Mouse (Mus musculus) left cerebral cortex, adult 9 months (tissue): ENCODE measurements at regions not wholly inside any gene's neighbourhood (a gene's known extent, or its start where the extent isn't known, plus 50 kb on each side); places are given as distances from the start of the nearest gene placed in this dataset.

Experiments
- DNase-seq, 2 experiments: peaks; one replicate each; pipeline ENCODE4 v3.0.0; 2022; ENCODE audit warnings: low spot score in 2 of 2

DNA sequence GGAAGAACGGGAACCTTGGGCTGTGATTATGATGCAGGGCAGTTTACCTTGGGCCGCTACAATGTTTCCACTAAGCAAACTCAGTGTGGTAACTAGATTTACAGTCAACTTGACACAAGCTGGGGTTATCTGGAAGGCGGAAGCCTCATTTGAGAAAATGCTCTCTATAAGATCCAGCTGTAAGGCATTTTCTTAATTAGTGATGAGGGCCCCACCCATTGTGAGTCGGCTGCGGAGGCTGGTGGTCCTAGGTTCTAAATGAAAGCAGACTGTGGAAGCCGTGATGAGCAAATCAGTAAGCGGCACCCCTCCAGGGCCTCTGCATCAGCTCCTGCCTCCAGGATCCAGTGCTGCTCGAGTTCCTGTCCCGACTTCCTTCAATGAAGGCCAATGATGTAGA, 183.4 kb downstream of the Ly86 start:
- DNase-seq: no peak

DNA sequence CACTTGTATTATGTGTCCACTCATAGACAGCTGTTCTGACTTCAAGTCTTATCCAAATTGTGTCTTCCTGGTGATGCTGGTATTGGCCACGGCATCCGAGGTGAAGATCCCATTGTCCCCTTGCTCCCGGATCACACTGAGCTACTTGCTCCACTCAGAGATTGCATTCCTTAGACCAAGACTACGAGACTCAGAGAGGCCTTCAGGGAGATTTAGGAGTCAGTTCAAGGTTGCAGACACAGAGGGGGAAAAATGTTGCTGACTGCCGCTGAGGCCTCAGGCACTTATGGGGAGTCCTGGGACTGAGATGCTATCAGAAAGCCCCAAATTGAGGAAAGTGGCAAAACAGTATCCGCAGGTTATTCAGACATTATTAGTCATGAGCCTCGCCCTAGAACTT, 183.9 kb downstream of the Ly86 start:
- DNase-seq: no peak

DNA sequence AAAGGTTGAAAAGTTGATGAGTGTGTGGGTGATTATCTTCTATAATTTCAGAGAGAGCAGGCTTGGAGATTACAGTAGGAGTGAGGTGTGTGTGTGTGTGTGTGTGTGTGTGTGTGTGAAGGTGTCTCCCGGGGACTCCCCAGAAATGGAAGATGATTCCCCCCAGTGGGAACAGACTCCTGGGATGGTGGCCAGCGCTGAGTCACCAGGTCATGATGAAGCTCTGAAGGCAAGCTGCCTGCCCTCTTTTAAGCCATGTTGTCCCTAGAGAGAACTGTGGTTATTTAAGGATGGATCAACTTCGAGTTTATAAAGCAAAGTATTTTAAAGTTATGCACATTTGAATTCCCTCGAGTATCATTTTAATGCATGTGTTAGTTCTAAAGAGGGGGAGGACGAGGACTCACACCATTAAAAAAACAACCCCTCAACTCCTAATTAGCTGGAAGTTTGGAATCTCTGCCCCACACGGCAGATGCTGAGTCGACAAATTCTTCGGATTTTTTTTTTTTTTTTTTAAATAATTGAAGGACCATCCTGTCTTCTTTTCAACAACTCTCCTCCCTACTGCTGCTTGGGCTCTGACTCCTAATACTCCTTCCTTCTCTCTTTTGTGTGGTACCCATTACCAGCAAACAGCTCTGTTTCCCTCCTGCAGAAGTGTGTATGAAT, 186.6 kb downstream of the Ly86 start:
- DNase-seq: no peak

DNA sequence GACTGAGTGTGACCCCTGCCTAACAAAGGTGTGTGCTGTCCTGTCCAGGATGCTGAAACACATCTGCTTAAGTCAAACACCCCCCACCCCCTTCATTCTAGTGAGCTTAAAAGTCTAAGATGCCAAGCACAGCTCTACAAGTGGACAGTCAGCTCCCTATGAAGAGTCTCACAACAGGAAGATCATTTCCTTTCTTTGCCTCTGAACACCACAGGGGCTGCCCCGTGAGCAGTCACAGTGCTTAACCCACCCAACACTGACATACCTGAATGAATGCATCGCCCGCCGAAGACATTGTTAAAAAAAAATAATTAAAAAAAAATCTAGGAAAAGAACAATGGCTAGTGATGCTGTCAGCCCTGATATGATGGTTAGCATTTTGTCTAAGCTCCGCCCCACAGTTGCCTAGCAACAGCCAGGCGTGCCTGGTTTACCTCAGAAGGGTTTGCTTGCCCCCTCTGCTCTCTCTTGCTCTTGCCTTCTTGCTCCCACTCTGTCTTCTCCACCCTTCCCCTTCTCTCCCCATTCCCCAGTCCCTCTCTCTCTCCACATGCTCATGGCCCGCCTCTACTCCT, 187.7 kb downstream of the Ly86 start:
- no peak for DNase-seq

DNA sequence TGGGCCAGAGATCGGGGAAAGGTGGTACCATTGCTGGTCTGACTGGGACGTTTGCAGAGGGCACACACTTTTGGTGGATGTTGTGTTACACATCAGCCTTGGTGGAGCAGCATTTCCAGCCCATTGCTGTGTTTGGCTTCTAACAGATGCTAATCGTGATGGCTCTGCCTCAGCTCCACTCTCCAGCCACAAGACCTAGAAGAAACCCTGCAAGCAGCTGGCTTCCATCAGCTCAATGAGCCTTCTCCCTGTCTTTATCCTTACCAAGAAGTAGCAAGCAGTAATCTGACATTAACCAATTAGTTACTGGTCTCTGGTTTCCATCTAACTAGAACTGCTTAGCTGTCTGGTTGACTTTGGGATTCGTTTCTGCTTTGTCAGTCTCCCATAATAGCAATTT, 188.8 kb downstream of the Ly86 start:
- no peak for DNase-seq

DNA sequence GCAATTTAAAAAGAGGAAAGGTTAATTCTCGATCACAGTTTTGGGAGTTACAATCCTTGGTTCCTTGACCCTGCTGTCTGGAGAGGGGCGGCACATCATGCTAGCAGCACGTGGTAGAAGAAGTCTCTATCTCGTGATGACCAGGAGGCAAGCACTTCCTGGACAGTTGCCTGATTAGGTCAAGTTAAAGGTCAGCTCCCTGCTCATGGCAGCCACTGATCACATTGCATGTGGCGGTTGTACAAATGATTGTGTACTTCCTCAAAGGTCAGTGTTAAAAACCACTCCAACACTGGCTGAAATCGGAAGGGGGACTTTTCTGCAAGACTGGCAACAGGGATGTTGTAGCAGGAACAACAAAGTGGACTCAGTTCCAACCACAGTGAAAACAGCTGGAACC, 192.3 kb downstream of the Ly86 start:
- DNase-seq: no peak

DNA sequence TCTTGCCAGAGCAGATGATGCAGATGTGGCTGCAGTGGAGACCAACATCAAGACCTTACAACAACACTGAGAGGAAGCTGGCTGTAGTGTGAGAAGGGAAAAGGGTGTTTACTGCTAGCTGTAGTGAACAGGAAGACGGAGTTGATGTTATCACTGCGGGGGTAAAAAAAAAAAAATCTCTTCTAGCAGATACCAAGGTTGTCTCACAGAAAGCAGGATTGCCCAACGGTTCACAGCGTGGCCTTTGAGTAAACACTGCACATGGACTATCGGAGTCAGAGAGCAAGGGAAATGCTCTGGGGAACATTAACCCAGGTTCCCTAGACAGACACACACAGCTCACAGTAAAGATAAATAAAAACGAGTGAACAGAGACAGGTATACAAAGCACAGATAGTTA, 192.8 kb downstream of the Ly86 start:
- no peak for DNase-seq

DNA sequence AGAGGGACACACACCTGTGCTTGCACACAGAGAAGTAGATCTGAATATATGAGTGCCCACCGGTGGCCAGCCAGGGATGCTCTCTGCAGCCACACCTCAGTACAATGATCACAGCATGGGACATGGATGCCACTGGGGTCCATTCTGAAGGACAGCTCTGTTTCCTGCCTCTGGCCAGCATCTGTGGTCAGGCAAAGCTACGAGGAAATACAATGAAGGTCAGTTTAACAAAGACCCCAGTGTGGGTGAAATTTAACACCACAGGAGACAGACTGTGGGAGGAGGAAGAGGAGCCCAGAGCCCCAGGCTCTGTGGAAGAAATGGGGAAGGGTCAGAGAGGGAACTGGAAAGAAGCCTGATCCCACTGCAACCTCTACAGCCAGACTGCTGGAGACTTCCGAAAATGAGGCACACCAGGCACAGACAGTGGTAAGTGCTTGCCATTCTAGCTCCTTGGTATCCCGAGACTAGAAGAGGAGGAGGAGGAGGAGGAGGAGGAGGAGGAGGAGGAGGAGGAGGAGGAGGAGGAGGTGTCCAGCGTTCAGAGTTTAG, 196.0 kb downstream of the Ly86 start:
- DNase-seq: no peak

DNA sequence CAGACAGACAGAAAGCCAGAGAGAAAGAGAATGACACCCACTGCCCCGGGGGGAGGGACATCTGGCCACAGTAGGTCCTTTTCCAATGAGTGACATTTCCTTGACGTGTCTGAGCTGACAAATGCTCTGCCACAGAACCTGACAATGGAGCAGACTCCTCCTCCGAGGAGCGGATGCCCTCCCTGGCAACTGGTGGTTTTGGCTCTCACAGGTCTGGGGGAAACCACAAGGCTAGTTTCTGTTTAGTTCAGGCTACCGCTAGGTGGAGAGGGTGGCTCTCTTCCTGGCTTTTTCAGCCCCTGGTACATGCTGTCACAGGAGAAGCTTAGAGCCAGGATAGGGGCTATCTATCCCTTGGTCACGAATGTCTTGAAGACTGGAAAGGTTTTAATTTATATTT, 196.7 kb downstream of the Ly86 start:
- peak in 1 of 2 experiments; percentile 36 for DNase-seq

DNA sequence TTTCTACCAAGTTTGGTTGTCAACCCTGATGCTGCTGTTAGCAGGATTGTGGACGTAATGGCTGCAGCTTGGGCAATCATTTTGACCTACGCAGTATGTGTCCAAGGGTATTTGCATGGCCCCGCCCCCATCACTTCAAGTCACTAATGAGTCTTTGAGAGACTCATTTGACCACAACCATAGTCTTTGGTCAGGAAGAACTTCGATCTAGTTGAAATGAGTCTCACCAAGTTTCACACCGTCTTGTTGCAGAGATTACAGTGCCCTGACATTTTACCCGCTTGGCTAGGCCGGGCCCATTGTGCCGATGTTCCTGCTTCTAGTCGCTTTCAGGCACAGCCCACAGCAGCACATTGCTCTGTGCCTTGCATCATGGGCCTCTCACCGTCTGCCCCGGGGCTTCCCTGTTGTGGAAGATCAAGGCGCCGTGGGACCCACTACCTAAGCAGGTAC, 197.8 kb downstream of the Ly86 start:
- no peak for DNase-seq

DNA sequence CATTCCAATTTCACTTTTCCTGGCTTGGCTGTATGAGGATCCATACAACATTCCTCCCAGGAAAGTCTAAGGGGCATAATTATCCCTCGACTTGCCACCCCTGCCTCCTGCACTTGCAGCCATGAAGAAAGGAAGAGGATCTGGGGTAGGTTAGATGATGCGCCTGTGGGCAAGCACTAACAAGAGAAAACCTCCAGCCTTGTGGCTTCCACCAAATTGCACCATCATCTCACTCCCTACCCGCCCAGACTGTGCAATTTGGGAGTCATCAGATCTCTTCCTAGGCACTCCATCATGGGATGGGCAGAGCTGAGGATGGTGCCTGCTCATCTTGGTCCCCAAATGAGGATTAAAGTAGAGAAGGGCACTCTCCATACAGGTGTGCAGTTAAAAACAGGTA, 198.8 kb downstream of the Ly86 start:
- DNase-seq: no peak

DNA sequence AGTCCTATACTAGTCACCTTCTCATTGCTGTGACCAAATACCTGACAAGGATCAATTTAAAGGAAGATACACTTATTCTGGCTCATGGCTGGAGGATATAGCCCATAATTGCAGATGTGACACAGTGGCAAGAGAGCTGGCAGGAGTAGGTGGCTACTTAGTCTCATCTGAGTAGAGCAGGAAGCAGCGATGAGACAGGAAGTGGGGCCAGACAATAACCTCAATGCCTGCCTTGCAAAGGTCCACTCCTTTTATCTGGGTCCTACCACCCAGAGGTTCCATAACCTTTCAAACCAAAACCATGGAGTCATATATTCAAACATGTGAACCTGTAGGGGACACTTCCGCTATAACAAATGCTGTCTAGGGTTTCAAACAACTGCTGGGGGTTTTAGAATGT, 199.7 kb downstream of the Ly86 start:
- DNase-seq: no peak

DNA sequence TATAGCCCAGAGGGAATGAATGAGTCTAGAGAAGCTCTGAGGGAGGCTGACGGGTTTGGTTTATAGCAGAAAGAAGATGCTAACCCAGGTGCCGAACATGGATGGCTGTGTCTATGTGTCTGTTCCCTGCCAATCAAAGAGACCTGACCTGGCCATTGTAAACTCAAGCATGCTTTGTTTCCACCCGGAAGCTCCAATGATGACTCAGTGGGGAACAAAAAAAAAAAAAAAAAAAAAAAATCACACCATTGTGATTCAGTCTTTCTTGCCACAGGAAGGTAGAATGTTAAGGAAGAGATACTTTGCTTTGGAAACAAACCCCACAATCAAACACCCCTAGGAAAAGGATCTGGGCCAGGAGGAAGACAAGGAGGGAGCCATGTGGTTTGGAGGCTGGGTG, 201.5 kb downstream of the Ly86 start:
- DNase-seq: no peak

DNA sequence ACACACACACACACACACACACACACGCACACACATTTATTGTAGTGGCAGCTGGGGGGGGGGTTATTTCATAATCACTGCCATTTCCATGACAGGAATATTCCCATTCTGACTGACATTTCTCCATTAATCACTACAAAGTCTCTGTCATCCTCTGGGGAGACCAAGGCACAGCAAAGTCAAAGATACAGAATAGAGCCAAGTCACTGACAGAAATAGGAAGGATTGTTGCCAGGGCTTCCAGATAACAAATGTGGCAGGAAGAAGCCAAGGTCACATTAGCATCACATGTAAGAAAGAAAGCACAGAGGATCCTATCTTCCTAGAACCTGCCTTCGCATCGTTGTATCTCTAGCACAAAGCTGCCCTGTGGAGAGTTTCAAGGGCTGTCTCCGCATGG, 205.6 kb downstream of the Ly86 start:
- DNase-seq: no peak

DNA sequence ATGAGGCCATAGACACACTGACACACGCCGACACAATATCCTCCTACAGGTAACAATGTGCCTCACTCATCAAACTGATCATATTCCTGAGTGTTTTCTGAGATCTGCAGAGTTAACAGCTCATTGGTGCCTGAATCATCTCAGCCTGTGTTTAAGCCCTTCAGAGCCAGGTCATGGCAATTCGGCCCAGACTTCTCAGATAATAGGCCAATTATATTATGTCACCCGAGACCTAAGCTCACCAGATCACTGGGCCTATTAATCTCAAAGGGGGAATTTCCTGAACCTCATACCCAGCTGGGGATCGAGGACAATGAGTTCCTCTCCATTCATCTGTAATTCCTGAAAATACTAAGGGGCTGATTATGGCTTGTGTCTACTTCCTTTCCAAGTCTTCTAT, 208.4 kb downstream of the Ly86 start:
- DNase-seq: no peak

DNA sequence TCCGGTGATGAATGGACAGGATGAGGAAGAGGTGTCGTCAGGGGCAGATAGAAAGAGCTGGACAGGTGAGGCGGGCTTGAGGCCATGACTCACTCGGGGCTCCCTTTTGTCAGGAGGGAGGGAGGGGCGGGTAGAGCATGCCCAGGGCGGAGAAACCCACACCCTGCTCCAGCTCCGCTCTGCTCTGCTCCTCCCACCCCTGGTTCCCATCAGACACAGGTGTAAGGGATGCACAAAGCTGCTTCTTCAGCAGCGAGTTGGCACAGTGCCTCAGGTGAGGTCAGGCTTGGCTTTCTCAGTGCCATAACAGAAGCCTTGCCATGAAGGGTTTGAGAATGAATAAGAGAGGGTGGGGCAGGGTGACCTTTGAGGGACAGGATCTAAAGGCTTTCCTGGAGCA, 212.2 kb downstream of the Ly86 start:
- DNase-seq: no peak

DNA sequence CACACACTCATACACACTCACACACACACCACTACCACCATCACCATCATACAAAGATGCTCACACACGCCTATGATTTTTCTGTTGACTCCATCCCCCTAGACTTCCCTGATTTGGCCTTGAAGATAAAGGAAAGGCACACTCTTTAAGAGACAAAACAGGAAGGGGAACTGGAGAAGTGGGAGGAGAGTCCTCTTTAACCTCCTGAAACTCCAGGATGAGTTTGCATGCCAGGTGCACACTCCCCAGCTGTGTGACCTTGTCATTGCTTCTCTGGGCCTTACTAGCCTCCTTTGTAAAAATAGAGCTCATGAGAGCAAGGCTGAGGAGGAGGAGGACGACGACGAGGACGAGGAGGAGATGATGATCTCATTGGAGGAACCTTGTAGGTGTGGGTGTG, 212.8 kb downstream of the Ly86 start:
- no peak for DNase-seq

DNA sequence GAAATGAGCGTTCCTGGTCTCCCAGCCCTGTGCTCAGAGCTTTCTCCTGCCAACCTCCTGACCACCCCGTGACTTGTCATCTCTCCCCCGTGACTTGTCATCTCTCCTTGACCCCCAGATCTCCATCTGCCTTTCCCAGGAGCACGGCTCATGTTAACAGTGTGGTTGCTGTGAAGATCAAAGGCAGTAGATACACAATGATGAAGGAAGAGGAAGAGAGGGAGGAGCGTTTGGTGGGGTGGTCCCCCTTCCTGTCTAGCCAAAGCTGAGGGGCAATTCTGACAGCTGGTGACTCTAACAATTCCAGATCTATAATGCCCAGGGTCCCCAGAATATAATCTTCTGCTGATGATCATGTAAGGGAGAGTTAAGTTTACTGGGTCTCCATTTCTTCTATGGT, 214.0 kb downstream of the Ly86 start:
- DNase-seq: no peak

DNA sequence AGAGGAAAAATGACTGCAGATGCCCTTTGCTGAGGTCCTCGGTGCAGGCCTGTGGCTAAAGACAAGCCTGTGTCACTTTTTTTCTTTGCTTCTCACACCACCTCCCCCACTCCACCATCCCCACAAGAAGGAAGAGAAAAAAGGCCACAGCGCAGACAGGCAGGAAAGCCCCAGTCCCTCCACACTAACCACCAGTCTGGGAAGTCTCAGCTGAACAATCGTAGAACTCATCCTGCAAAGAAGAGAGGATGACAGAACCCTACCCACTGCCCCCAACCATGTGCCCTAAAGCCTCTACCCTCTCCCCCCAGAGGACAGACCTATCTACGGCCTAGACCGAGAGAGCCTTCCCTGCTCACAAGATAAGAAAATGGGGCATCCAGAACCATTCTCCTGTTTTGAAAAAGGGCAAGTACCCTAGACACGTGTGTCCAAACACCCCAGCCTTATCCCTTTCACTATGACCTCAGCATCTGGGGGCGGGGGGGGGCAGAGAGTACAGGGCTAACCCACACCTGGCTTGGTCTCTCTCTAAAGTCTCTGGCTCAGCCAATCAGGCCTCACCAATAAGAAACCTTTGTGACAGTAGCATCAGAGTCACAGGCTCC, 214.8 kb downstream of the Ly86 start:
- DNase-seq: peak in 1 of 2 experiments; percentile 12

DNA sequence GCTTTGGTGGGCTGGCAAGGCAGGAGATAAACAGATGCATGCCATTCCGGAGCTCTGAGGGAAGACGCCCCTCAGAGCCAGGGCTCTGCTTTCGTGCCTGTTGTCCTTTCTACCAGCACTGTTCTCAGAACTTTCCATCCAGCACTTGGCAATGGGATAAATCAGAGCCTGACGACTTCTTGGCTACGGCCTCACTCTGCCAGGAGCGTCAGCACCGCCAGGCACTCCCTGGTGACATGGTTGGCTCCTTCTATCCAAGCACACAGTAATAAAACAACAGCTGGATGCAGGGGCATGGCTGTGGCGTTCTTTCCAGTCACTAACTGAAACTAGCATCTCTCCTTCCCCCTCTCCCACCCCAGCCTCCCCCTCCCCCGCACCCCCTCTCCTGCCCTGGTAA, 215.4 kb downstream of the Ly86 start:
- DNase-seq: no peak

DNA sequence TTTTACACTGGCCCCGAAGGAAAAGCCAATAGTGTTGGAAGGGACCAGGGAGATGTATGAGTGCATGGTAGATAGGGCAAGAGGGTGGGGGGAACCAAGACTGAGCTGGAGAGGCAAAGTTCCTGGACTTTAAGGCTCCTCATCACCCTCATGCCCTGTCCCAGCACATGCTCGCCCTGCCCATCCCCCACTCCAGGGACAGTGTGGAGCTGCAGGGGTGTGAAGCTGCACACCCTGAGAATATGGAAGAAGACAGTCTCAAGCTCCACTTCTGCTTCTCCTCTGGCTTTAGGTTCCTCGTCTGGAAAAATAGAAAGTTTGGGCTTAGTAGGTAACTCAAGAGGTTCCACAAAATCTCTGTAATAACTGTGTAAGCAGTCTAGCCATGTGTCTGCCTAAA, 215.8 kb downstream of the Ly86 start:
- DNase-seq: no peak

DNA sequence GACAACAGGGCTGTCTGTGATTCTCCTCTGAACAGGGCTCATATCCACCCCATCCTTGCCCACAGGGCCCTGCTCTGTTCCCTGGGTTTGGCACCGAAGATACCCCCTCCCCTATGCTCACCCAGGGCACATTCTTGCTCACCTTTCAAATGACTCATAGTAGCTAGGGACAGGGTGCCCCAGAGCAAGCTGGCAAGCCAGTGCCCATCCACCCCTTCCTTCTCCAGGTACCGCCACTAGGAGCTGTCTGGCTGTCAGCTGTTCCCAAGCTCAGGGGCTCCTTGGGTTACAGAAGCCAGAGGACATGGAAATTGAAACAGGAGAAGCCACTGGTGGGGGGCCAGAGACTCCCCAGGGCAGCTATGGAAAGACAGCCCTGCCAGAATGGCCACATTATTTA, 216.4 kb downstream of the Ly86 start:
- no peak for DNase-seq

DNA sequence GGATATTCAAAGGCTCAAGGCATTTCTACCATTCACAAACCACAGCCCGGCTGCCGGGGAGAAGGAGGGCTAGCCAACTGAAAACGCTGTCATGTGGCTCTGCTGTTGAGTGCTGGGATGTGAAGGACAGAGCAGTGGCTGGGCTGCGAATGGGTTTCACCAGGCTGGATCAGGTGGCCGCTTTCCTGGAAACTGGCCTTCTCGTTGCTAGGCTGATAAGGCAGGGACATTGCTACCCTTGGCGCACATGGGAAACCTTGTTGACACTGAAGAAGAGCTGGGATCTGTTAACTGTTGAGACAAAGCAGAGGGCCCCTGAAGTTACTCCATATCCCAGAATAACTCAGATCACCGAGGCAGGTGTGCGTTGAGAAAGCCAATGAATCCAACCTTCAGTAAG, 216.1 kb upstream of the Rreb1 start:
- DNase-seq: no peak
